Mouse (Mus musculus): ENCODE results near the gene Ppm1l.

GRCm38 (mm10) chr3:69364151-69364550 is 47.5 kb downstream of the Ppm1l start:
- TF ChIP-seq CTCF (IDR thresholded peaks at IDR 0.05; ENCODE audit: borderline replicate concordance, extremely low read depth, insufficient read depth, insufficient read length): no peak
- no peak for TF ChIP-seq POLR2A (IDR thresholded peaks at IDR 0.05; ENCODE audit: borderline replicate concordance, extremely low read depth, insufficient read depth, insufficient read length, poor library complexity, severe bottlenecking)

Measured in brain, embryonic 14.5 days (tissue).